Mouse (Mus musculus) embryo, embryonic 9.5 days (tissue): ENCODE measurements at regions not wholly inside any gene's neighbourhood (a gene's known extent, or its start where the extent isn't known, plus 50 kb on each side); places are given as distances from the start of the nearest gene placed in this dataset.
A peak's percentile ranks its signal among the peaks of the same experiment; 100 is the strongest.

Source experiments
- DNase-seq: peaks from one replicate; pipeline ENCODE4 v3.0.0-alpha.2; 2017; ENCODE audit errors: extremely low spot score

GRCm38 (mm10) chr6:140368354-140369069 is 55.3 kb upstream of the Plekha5 start:
- DNase-seq: no peak

GRCm38 (mm10) chr6:140367303-140367702 is 56.6 kb upstream of the Plekha5 start:
- no peak for DNase-seq

- no peak for DNase-seq
Observed at GRCm38 (mm10) chr6:140366791-140367190, 57.1 kb upstream of the Plekha5 start.

GRCm38 (mm10) chr6:140360996-140361395 is 62.9 kb upstream of the Plekha5 start:
- DNase-seq: no peak

DNA sequence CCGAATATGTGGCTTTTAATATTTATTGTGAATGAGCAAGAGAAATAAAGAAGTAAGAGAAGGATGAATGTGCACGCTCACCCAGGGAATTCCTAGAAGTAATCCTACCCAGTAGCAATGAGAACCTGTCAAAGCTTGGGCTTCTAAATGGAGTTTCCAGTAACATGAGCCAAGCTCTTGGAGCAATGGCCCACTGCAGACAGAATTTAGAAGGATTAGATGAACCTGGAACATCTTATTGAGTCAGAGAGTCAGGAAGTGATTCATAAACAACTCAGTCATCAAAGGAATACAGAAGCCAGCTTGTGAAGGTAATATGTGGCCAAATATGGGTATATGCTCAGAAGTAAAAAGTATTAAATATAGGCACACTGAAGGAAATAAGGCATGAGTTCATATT is 66.0 kb upstream of the Plekha5 start:
- no peak for DNase-seq

- no peak for DNase-seq
Observed at GRCm38 (mm10) chr6:140357300-140357699, 66.6 kb upstream of the Plekha5 start.

DNA sequence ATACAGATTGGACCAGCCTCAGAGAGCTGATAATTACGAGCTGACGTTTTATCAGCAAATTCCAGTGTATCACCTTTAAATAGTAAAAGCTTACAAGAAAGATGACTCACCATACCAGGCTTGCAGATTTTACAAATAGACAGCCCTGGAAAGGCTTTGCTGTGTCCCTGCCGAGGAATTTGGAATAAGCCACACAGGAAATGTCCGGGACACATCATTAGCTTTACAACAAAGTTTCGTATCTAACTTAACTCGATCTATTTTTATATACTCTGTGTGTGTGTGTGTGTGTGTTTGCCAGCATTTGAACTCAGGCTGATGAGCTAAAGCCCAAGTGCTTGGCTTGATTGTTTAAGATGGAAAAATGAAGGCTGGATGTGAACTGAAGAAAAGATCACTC is 69.8 kb upstream of the Plekha5 start:
- no peak for DNase-seq

GRCm38 (mm10) chr6:140353610-140354009 is 70.2 kb upstream of the Plekha5 start:
- no peak for DNase-seq

GRCm38 (mm10) chr6:140351365-140352095 is 72.3 kb upstream of the Plekha5 start:
- no peak for DNase-seq

DNA sequence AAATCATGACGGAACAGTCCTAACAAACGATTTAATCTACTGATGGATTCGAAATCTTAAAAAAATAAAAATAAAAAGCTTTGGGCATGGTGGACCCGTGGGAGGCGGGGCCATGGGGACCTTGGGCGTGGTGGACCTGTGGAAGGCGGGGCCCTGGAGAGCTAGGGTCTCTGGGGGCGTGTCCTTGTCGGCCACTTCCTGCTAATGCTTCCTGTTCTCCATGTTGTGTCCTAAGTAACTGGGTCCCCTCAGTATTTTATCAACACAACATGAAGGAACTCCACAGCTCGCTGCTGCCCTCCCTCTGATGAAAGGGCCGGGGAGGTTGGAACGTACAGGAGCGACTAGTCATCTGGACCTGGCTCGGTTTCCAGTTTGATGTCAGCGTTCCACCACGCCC is 75.3 kb upstream of the Plekha5 start:
- DNase-seq: no peak

DNA sequence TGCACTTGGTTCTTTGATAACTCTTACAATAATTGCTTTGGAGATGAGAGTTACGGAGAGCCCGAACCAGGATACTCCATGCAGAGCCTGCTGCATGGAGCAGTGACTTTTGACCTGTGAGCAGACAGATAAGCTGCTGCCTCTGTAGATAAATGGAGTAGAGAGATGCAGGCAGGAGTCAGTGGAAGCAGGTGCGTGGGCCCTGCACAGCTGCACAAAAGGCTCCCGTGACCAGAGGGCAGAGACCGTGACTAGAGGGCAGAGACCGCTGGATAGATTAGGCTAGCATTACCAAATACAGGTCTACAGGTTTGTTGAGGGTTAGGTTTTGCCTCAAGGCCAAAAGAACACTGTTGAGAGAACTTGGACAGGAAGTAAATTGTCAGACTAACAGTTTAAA is 76.9 kb upstream of the Plekha5 start:
- DNase-seq: no peak

GRCm38 (mm10) chr6:140343638-140344037 is 80.2 kb upstream of the Plekha5 start:
- DNase-seq: no peak

DNA sequence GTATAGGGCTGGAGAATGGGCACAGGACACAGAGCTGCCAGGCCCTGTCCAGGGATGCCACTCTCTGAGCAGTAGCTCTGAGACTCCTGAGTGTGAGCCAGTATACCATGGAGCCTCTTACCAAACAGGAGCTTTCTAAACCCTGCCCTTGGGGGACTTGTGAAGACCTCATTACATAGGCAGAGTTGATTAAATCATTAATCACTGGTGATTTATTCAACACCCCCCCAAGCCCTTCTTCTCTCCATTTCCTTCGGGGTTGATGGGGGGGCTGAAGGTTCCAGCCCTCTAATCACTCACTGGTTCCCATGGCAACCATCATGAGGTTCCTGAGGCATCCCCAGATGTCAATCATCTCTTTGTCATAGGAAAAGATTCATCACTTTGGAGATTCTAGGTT is 81.0 kb upstream of the Plekha5 start:
- DNase-seq: no peak

- no peak for DNase-seq
Observed at GRCm38 (mm10) chr6:140339731-140340130, 84.1 kb upstream of the Plekha5 start.

- DNase-seq: no peak
Observed at GRCm38 (mm10) chr6:140337897-140338749, 85.7 kb upstream of the Plekha5 start.

DNA sequence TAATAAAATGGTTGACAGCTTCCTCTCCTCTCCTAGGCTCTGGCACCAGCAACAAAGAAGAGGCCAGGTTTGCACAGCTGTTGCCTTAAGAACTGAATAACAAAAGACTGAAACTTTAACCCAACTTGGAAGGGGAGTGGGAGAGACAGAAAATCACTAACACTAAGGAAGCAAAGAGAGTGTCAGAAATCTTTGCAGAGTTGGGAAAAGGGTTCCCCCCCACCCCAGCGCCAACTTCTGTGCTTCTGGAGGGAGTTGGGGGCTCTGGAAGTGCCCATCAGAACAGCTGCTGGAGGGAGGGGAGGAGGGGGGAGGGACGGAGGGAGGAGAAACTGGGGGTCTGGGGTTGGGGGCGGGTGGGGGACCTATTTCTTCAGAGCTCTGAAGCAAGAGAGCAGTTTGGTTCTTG is 86.8 kb upstream of the Plekha5 start:
- peak; percentile 57 for DNase-seq

DNA sequence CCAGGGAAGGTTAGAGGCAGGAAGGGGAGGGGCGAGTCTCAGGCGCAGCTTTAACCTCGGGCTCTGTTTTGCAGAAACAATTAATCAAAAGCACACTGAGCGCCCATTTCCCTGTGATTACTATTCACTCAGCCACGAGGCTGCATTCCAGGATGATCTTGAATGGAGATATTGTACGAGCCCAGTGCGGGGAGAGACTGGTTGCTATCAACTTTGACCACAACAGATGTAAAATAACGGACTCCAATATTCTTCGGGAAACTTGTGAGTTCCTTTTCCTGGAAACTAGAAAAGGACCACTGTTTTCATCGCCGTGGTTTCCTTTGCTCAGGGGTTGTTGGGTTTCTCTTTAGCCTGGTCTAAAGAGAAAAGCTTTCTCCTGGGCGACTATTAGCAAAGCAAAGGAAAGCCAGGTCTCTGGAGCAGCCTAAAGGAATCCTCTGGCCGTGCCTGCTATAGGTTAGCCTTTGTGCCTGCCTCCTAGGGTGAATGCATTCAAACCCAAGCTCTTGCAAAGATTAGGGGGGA is 87.4 kb upstream of the Plekha5 start:
- DNase-seq: peak; percentile 55

- DNase-seq: no peak
Observed at GRCm38 (mm10) chr6:140333397-140333796, 90.5 kb upstream of the Plekha5 start.

- DNase-seq: no peak
Observed at GRCm38 (mm10) chr6:140308641-140309040, 115.2 kb upstream of the Plekha5 start.

- no peak for DNase-seq
Observed at GRCm38 (mm10) chr6:140306811-140307558, 116.9 kb upstream of the Plekha5 start.

DNA sequence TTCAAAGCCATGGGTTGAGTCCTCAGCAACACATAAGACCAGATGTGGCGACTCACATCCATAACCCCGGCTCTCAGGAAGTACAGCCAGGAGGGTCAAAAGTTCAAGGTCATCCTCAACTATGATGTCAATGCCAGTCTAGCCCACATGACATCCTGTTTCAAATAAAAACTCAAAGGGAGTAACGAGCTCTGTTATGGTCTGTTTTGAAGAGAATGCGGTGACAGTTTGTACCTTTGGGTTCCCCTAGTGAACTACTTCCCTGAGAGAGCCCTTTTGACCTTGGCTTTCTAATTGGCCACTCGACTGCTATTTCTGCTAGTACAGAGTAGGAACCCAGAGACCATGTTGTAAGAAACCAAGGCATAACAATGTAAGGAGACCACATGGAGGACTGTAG is 119.7 kb upstream of the Plekha5 start:
- no peak for DNase-seq
